Mouse (Mus musculus) limb, embryonic 14.5 days (tissue): ENCODE data around the gene Spg21. TPM values are rescaled to one million over a fixed set of nuclear protein-coding genes. Genes with fewer than 3 reads are reported as not detected.

Experiments
- ATAC-seq: fragments of 200-750 bp; cut with Nextera tagmentation; 2 replicates; pipeline ENCODE4 v1.8.0; 2017; ENCODE audit warnings: low read depth, moderate number of reproducible peaks, moderate TSS enrichment; ENCODE audit not compliant: low FRiP score
- DNase-seq: peaks from one replicate; pipeline ENCODE4 v3.0.0-alpha.2; 2015; ENCODE audit warnings: low spot score
- H3K27ac ChIP-seq: fragments of 300-500 bp; sonication (generic); replicated peaks from 2 replicates; pipeline ENCODE4 v1.5.1; 2014; ENCODE audit warnings: low read depth, mild to moderate bottlenecking, low read length, moderate library complexity, mixed read lengths
- H3K27me3 ChIP-seq: fragments of 300-500 bp; sonication (generic); 2 replicates; pipeline ENCODE4 v1.6.1; 2014; ENCODE audit warnings: low read length, mixed read lengths; ENCODE audit not compliant: control insufficient read depth, insufficient read depth
- H3K36me3 ChIP-seq: fragments of 300-500 bp; sonication (generic); 2 replicates; pipeline ENCODE4 v1.6.1; 2014; ENCODE audit warnings: mild to moderate bottlenecking, low read length, moderate library complexity, mixed read lengths; ENCODE audit not compliant: control insufficient read depth, insufficient read depth
- H3K4me1 ChIP-seq: fragments of 300-500 bp; sonication (generic); 2 replicates; pipeline ENCODE4 v1.6.1; 2014; ENCODE audit warnings: antibody characterized with exemption, low read length, mixed read lengths; ENCODE audit not compliant: control insufficient read depth, insufficient read depth
- H3K4me2 ChIP-seq: fragments of 300-500 bp; sonication (generic); replicated peaks from 2 replicates; pipeline ENCODE4 v1.6.1; 2014; ENCODE audit warnings: low read depth, mild to moderate bottlenecking, low read length, moderate library complexity; ENCODE audit not compliant: severe bottlenecking
- H3K4me3 ChIP-seq: fragments of 300-500 bp; sonication (generic); replicated peaks from 2 replicates; pipeline ENCODE4 v1.5.1; 2014; ENCODE audit warnings: low read length
- H3K9ac ChIP-seq: fragments of 300-500 bp; sonication (generic); 2 replicates; pipeline ENCODE4 v1.6.1; 2014; ENCODE audit warnings: mild to moderate bottlenecking, low read depth, low read length, moderate library complexity; ENCODE audit not compliant: severe bottlenecking
- H3K9me3 ChIP-seq: fragments of 300-500 bp; sonication (generic); 2 replicates; pipeline ENCODE4 v1.6.1; 2016; ENCODE audit warnings: low read length; ENCODE audit not compliant: control insufficient read depth
- POLR2A ChIP-seq: fragments of 200-500 bp; IDR thresholded peaks from 2 replicates; pipeline ENCODE4 v1.8.0; 2012; ENCODE audit warnings: inconsistent platforms, mild to moderate bottlenecking, moderate library complexity, borderline replicate concordance; ENCODE audit not compliant: insufficient read depth, insufficient read length; ENCODE audit errors: extremely low read depth
- WGBS: fragments of 180-500 bp; shearing (Covaris S2); extraction: QIAGEN DNeasy Blood & Tissue Kit; methylation state at CpG from one replicate; pipeline ENCODE4 v1.1.7; 2014; 5-methylcytosine and 5-hydroxymethylcytosine counted together
- polyA plus RNA-seq, 2 experiments: library from polyadenylated mRNA; depleted of rRNA in 1 of 2; stranded (reverse) in 1 of 2; unstranded in 1 of 2; fragments of >200 nt; fragmentation: Nextera tagmentation in 1 of 2; extraction: Ambion mirVana in 1 of 2; gene quantifications; 2 replicates each; pipeline versions ENCODE4 v1.2.1 to v1.2.3; 2012 to 2014

The Spg21 gene
- polyA plus RNA-seq, 2 experiments, result 70.3 to 169 TPM

DNA sequence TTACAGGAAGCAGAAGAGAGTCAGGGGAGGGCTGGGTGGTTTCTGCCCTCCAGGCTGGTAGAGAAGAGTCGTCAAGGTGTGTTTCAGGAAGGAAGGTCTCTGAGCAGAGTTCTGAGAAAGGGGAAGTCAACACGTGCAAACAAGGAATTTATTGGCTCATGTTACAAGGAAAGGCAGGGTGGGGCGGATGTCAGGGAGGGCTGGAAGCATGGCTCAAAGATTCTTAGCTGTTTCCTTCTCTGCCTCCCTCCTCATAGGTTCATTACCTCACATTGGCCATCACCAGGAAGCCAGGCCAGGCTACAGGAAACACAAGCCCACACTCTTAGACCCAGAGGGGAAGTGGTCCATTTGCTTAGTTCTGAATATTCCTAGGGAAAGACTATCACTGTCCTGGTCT is 36.4 kb upstream of the Spg21 start:
- Histone ChIP-seq H3K9ac (no peak overlapping the region), H3K27ac (no peak overlapping the region), H3K4me1 (no peaks in the 10 kb centered on the region), H3K4me3 (no peak overlapping the region), H3K9me3 (no peaks in the 10 kb centered on the region), H3K27me3 (no peaks in the 10 kb centered on the region), H3K4me2 (no peak overlapping the region), H3K36me3 (no peaks in the 10 kb centered on the region)
- ATAC-seq (no peak), DNase-seq (no peak)
- WGBS, result 4% methylated on average over 3 of the region's 3 CpGs
- no peak for TF ChIP-seq POLR2A

DNA sequence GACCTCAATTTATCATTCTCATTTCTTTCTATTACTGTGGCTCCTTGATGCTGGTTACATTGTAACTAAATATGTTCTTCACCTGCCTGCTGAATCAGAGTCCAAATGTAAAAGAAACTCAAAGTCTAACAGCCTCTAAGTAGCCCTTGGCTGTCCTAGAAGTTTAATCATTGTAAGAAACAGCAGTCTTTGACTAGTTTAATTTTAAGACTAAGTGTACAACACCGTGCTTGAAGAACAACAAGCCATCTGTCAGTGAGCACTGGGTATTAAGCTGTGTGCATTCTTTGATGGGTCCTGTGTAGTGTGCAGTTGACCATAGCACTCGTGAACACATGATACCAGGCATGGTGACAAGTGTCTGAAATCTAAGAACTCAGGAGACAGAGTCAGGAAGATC is 33.2 kb upstream of the Spg21 start:
- DNase-seq (no peak), ATAC-seq (no peak)
- WGBS, result 68% methylated on average over 2 of the region's 2 CpGs
- H3K27ac ChIP-seq, result no peak overlapping the region
- no peaks in the 10 kb centered on the region for H3K4me1 ChIP-seq
- H3K27me3 ChIP-seq, result no peaks in the 10 kb centered on the region
- no peaks in the 10 kb centered on the region for H3K36me3 ChIP-seq
- H3K4me2 ChIP-seq, result no peak overlapping the region
- no peak for TF ChIP-seq POLR2A
- H3K9me3 ChIP-seq, result no peaks in the 10 kb centered on the region
- no peak overlapping the region for H3K4me3 ChIP-seq
- H3K9ac ChIP-seq, result no peak overlapping the region

DNA sequence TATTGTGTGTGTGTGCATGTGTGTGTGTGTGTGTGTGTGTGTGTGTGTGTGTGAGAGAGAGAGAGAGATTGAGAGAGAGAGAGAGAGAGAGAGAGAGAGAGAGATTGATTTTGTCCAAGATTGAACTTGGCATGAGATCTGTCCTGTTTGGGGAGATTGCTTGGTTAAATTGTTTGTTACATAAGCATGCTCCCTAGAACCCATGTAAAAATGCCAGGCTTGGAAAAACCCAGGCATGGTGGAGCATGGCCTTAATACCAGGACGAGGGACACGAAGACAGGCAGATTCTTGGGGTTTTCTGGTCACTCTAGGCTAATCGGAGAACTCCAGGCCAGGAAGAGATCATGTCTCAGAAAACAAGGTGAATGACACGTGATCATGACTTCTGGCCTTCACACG is 32.7 kb upstream of the Spg21 start:
- Histone ChIP-seq H3K9ac (no peak overlapping the region), H3K27me3 (no peaks in the 10 kb centered on the region), H3K27ac (no peak overlapping the region), H3K4me3 (no peak overlapping the region), H3K4me2 (no peak overlapping the region), H3K9me3 (no peaks in the 10 kb centered on the region), H3K4me1 (no peaks in the 10 kb centered on the region), H3K36me3 (no peaks in the 10 kb centered on the region)
- no peak for DNase-seq
- 90% methylated on average over 5 of the region's 5 CpGs for WGBS
- ATAC-seq, result no peak
- TF ChIP-seq POLR2A, result no peak

DNA sequence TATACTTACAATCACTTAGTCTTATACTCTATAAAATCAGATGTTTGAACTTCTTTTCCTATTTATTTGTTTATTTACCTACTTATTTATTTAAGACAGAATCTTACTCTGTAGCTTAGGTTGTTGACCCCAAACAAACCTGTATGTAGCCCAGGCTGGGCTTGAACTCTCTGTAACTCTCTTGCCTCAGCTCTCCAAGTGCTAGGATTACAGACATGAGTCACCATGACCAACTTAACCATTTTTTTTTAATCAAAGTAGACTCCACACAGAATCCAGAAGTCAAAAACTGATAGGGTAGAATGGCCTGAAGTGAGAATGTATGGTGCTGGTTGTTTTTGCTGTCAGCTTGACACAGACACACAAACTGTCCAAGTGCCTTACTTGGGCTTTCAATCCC is 30.3 kb upstream of the Spg21 start:
- no peaks in the 10 kb centered on the region for H3K9me3 ChIP-seq
- no peak overlapping the region for H3K9ac ChIP-seq
- no peak for TF ChIP-seq POLR2A
- H3K27me3 ChIP-seq, result no peaks in the 10 kb centered on the region
- H3K36me3 ChIP-seq, result no peaks in the 10 kb centered on the region
- H3K27ac ChIP-seq, result no peak overlapping the region
- DNase-seq, result no peak
- no peak overlapping the region for H3K4me3 ChIP-seq
- no peaks in the 10 kb centered on the region for H3K4me1 ChIP-seq
- ATAC-seq, result no peak
- no peak overlapping the region for H3K4me2 ChIP-seq

DNA sequence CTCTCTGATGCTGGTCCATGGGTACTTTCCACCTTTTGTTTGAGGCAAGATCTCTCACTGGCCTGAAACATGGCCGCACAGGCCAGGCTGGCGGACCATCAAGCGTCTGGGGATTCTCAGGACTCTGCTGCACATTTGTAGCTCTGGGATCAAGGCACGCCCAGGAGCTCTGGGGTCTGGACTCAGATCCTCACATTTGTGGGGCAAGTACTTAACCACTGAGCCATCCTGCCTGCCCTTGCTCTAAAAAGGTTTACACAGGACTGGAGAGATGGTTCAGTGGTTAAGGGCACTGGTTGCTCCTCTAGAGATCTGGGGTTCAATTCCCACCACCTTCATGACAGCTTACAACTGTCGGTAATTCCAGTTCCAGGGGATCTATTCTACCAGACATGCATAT is 29.8 kb upstream of the Spg21 start:
- 91% methylated on average over 5 of the region's 5 CpGs for WGBS
- no peaks in the 10 kb centered on the region for H3K9me3 ChIP-seq
- H3K4me2 ChIP-seq, result no peak overlapping the region
- no peak for TF ChIP-seq POLR2A
- no peak for DNase-seq
- ATAC-seq, result no peak
- H3K4me3 ChIP-seq, result no peak overlapping the region
- no peaks in the 10 kb centered on the region for H3K4me1 ChIP-seq
- H3K27ac ChIP-seq, result no peak overlapping the region
- no peaks in the 10 kb centered on the region for H3K36me3 ChIP-seq
- no peak overlapping the region for H3K9ac ChIP-seq
- no peaks in the 10 kb centered on the region for H3K27me3 ChIP-seq

DNA sequence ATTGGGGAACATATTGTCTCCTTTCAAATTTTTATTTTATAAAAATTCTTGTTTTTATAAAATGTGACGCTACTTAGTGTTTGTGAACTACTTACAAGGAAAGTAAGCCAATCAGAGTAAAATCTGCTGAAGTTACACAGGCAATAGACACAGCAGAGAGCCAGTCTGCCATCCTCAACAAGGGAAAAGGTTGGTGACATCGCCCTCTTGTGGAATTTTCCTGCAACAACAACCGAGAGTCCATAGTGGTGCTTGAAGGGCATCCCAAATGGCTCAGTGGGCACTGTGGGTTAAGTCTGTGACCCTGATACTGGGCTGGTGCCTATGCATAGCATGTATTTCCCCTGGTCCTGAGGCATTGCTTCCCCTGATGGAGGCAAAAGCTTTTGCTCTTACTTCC is 28.5 kb upstream of the Spg21 start:
- Histone ChIP-seq H3K9me3 (no peaks in the 10 kb centered on the region), H3K27me3 (no peaks in the 10 kb centered on the region), H3K4me1 (peaks cover 3% of the 10 kb centered on the region), H3K9ac (no peak overlapping the region), H3K4me3 (no peak overlapping the region), H3K27ac (no peak overlapping the region), H3K4me2 (no peak overlapping the region), H3K36me3 (no peaks in the 10 kb centered on the region)
- ATAC-seq, result no peak
- DNase-seq, result peak; percentile 80
- TF ChIP-seq POLR2A, result no peak
- 4% methylated on average over 3 of the region's 3 CpGs for WGBS
